Mouse (Mus musculus) CH12.LX (cell line): ENCODE measurements around the gene Ssbp4.

Experiments
- CTCF ChIP-seq, 2 experiments: IDR thresholded peaks in 1 of 2; conservative IDR thresholded peaks in 1 of 2; 2 replicates each; pipeline ENCODE4 v1.5.1; 2011 to 2012; ENCODE audit warnings: low read depth in 2 of 2, low read length in 2 of 2, improper control_type of control experiment in 1 of 2, inconsistent platforms in 1 of 2, mild to moderate bottlenecking in 1 of 2, moderate library complexity in 1 of 2
- ZMIZ1 ChIP-seq: IDR thresholded peaks from 2 replicates; pipeline ENCODE4 v1.6.1; 2012; ENCODE audit warnings: low read depth, mild to moderate bottlenecking, inconsistent platforms, low read length, improper control_type of control experiment

- TF ChIP-seq CTCF (conservative IDR thresholded peaks at IDR 0.05 in 1 of 2, IDR thresholded peaks at IDR 0.05 in 1 of 2; ENCODE audit: low read depth in 2 of 2, low read length in 2 of 2) (no peak), ZMIZ1 (no peak)
Observed at GRCm38 (mm10) chr8:70614469-70614868, 5.8 kb upstream of the Ssbp4 start.
